Mouse (Mus musculus) ES-CJ7 (cell line): Measurements from ENCODE around the gene Mylpf.

ENCODE experiments used
- DNase-seq: peaks from one replicate; pipeline ENCODE4 v3.0.0; 2011; ENCODE audit warnings: low read depth, low spot score

Mylpf gene

DNA sequence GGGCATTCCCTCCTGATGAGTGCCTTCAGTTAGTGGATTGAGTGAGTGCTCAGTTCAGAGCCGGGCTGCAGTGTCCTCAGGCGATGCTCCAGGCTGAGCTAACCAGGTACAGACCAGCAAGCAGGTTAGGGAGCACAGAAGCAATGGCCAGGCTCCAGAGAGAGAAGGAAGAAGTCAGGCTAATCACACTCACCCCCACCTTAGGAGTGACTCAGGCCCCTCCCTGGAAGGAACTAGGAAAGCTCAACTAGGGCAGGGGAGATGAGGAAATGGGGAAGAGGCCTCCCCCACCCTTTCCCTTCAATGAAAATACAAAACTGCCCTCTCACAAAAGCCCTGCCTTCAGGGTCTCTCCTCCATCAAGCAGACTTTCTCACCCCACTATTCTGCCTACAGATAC lies 2.1 kb upstream of the Mylpf start:
- DNase-seq, result no peak

DNA sequence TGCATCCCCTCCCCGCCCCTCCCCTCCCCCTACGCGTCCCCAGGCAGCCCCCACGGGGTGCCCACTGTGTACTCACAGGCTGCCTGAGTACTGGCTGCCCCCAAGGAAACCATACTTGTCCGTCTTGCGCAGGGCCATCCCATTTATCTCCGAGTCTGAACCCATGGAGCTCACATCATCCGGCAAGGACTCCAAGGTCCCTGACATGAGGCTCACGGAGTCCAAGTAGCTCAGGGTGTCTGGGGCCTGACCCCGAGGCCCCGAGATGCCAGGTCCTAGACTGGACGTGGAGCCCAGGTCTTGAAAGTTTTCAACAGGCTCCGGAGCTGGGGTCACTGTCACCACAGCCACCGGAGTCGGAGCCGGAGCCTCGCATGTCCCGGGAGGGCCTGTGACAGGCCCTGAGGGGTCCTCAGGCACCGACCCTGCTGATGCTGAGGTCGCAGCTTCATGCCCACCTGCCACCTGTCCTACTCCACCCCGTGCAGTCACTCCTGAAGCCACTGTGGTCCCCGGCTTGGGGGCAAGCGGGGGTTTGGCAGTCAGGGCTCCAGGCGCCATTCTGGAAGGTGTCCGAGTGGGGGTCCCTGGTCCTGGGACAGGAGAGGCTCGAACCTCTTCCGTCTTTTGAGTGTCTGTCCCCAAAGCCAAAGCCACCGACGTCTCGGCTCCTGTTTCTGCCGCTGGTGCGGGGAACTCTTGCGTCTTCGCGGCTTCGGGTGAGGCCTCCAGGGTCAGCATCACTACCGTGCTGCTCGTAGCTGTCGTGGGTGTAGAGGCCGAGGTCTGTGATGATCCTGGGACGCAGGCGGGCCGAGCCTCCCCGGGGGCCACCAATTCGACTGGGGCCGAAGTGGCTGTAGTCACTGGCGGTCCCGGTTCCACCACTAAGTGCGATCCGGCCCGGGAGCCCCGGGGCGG lies 1.1 kb upstream of the Mylpf start:
- DNase-seq, result no peak

DNA sequence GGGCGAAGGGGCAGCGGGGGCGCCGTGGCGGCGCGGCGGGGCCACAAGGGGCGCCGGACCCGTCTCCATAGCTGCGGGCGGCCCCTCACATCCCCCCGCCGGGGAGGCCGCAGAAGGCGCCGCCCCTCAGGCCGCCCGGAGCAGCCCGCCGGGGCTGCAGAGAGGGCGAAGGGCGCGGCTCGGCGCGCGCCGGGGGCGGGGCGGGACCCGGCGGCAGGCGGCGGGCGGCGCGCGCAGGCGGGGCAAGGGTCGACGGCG lies 466 bp upstream of the Mylpf start, which contains the start of gene Tbc1d10b:
Tbc1d10b (minus strand) TSS at position 174 of the 258 bp plus-strand sequence.
- no peak for DNase-seq

DNA sequence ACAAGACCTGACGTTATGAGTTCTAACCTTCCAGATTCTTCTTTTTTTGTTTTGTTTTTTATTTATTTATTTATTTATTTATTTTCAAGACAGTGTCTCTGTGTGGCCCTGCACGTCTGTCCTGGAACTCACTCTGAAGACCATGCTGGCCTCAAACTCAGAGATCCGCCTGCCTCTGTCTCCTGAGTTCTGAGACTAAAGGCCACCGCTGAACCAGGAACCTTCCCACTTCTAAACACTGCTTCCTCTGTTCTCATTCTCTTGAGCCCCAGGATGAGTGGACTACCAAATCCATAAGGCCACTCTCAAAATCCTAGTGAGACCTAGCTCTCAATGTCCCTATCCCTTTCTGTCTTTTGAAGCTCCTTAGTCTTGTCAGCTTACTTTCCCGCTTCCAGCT lies 1.2 kb downstream of the Mylpf start:
- DNase-seq, result no peak

DNA sequence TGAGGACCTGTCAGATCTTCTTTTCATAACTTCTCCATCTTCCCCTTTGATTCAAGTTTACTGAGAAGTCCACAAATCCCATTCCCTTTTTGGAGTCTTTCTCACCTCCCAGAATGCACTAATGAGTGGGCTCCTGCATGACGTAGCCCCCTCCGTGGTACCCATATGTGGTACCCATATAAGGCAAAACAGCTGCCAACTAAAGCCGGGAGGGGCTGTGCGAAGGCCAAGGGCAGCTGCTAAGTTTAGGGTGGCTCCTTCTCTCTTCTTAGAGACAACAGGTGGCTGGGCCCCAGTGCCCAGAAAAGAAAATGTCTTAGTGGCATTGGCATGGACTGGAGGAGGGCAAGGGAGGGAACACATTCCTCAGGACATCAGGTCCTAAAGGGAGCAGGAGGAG lies 1.6 kb downstream of the Mylpf start:
- no peak for DNase-seq

DNA sequence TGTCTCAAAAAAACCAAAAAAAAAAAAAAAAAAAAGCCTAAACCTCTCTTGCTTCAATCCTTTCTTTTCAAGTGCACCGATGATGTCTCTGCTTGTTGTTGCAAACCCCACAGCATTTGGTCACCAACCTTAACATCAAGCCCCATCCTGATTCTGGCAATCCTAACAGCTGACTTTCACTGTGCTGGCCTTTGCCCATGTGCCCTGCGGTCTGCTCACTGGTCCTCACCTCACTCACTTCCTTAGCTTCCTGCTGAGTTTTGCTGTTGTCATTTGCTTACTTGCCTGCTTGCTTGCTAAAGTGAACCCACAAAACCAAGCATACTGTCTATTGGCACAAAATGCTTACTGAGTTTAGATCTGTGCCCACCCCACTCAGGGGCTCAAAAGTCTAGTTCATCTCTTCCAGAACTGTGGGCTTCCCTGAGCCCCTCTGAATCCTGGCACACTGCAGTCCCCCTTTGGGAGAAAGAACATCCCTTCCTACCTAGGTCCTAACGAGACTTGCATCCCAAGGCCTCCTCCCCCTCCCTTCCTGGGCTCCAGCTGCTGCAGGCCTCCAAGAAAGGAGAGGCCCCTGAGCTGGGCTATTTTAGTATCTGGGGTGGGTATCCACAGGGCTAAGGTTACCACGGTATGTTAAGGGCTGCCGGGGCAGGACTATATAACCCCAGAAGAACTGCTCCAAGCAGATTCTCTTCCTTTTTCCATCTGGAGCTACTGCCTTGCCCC lies 2.5 kb downstream of the Mylpf start:
- DNase-seq, result no peak

DNA sequence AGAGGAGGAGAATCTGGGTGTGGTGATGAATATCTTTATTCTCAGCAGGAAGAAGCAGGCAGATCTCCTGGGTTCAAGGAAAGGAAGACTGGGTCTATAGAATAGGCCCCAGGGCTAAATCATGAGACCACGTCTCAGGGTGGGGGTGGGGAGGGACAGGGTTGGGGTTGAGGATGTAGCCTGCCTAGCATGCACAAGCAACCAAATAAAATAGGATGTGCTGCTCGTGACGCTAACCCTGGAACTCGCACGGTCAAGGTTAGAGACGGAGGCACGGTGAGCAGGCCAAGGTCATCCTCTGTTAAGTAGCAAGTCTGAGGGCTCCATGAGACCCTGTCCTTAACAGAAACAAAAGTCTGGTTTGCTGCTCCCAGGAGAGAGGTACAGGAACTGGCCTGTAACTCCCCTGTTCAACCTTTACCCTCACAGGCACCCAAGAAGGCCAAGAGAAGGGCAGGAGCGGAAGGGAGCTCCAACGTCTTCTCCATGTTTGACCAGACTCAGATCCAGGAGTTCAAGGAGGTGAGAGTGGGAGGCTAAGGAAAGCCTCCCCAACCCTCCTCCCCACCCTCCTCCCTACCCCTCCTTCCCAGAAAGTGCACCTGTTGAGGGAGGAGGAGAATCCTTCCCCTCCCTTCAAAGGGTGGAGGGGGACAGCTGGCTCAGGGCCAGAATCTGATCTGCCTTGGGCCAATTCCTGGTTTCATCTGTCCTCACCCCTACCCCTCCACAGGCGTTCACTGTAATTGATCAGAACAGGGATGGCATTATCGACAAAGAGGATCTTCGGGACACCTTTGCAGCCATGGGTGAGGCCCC lies 4.0 kb downstream of the Mylpf start:
- peak; percentile 96 for DNase-seq

DNA sequence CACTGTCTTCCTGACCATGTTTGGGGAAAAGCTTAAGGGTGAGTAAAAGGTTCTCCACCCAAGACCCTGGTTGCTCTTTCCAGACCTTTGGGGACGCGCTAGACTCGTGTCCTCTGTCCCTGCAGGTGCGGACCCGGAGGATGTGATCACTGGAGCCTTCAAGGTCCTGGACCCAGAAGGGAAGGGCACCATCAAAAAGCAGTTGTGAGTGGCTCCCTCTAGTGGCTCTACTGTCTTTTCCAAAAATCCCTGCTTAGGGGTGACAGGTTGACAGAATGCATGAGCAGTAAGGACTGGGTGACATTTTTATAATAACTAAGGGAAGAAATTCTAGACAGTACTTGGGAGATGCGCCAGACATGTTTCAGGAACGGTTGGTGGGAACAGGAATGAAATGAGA lies 4.8 kb downstream of the Mylpf start:
- DNase-seq, result peak; percentile 86

DNA sequence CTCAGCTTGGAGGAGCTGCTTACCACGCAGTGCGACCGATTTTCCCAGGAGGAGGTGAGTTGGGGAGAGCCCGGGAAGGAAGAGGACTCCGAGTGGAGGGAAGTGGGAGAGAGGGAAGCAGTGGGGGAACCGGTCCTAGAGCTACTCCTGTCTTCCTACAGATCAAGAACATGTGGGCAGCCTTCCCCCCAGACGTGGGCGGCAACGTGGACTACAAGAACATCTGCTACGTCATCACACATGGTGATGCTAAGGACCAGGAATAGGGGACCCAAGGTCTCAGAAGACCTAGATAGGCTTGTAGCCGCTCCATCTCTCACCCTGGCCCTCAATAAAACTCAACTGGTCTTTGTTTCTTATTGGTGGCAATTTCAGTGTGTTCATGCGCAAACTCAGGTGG lies 5.2 kb downstream of the Mylpf start:
- DNase-seq, result no peak

DNA sequence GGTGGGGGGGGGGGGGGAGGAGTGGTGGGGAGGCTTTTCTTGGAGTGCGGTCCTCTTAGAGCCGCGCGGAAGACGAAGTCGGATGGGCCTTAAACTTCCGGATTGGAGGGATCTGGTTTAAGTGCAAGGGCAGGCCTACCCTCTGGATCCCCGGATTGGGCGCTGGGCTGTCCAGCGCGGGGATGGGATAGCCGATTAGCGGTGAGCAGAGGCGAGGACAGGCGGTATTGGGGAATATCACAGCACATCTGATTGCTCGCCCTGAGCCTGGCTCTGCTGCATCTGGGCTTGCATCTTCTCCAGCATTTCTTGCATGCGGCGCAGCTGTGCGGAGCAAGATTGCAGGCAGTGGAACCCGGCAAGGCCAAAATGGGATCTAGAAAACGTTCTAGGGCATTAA lies 5.8 kb downstream of the Mylpf start:
- no peak for DNase-seq

DNA sequence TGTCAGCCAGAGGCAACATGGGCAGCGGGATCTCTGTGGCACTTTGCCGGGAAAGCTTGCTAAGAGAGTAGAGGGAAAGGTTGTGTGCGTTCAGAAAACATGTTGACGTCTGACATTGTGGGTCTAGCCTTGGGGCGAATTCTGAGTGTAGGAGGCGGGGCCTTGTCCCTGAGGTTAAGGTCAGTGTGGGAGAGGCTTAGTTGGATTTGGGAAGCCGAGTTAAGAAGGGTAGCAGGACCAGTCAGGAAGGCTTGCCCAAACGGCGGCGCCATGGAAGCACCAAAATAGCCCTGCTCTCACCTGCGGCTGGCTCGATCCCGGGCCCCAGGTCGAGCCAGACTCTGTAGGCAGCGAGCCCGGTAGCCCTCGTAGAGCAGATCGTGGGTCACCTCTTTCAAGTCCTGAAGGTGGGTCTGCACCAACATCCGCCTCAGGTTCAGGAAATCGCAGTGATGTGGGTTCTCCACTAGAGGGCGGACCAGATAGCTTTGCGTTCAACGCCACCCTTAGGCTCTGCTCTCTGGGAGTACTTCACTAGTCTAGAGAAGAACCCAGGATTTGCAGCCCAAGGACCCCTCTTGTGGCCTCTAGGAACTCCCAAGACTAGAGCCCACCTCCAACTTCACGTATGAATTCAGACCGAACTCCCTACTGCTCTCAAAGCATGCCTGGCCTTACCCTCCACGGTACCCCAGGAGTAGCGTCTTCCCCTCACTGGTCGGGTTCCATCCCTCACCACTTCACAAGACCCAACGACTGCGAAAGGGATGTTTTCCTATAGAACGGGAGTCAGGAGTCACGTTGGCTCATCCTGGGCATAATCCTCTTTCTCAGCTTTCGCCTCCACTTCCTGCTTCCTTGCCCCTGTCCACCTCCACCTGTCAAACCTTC lies 6.5 kb downstream of the Mylpf start:
- DNase-seq, result peak; percentile 91

DNA sequence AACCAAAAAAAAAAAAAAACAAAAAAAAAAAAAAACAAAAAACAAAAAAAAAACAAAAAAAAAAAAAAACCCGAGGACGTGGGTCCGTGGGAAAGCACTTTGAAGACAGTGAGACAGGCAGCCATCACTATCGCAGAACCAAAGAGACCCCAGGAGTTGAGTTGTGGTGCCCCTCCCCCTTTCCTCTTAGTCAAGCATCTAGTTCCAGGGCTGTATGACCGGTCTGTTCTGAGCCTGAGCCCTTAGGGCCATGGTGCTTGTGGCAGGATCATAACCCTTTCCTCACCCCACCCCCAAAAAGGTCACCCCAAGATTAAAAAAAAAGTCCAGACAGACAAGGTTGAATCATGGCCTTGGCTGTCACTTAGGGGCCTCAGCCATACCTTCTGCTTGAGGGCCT lies 7.6 kb downstream of the Mylpf start:
- DNase-seq, result peak; percentile 73

DNA sequence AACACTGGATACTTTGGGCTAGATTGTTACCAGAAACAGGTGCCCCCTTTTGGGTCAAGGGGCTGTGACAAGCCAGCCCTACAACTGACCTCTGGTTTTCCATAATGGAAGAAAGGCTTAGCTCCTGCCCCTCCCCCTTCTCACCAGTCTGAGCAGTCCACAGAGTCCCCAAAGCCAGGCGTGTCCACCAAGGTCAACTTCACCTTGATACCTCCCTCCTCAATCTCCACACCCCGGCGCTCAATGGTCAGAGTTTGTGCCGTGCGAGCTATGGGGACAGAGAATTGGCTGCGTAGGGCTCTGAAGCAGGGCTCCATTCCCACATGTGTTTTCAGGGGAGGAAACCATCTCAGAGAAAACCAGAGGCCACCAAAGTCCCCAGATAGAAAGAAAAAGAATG lies 8.8 kb downstream of the Mylpf start:
- peak; percentile 73 for DNase-seq

DNA sequence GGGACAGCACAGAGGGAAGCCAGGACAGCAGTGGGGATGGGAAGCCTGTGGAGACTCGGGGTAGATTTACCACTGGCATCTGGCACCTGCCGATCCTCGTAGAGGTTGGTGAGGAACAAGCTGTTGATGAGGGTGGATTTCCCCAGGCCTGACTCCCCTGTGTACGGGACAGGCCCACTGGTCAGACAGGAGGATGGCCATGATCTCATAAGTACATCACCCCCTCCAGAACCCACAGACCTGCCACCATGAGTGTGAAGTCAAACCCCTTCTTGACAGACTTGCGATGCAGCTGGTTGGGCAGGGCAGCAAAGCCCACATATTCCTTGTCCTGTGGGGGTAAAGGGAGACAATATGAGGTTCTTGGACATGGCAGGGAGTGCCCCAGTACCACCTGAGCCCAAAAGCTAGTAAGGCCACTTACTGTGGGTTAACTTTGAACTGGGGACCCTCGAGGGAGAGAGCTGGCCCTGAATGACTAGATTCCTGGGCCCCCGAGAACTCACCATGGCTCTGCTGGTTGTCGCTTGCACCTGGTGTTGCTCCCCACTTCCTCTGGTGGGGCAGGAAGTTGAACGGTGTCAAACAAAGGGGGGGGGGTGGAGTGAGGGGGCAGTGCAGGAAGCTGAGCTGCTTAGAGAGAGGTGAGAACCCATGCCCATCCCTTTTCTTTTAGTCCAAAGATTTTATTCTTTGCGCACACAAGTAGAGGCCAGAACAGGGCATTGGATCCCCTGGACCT lies 9.4 kb downstream of the Mylpf start:
- DNase-seq, result peak; percentile 36

DNA sequence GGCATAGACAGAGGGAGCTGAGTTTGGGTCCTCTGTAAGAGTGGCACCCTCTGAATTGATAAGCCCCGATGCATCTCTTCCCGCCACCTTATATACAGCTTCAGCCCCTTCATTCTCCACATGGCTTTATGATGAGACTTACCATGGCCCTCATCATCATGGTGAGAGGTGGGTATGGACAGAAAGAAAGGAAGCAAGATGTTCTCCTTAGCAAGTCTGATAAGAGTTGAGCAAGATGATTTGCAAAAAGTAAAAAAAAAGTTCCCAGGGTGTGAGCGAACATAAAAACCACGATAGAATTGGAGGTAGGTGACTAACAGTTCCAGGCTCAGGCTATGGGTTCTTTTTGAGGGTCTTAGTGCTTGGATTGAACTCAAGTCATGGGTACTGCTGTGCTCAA lies 10.0 kb downstream of the Mylpf start:
- no peak for DNase-seq

DNA sequence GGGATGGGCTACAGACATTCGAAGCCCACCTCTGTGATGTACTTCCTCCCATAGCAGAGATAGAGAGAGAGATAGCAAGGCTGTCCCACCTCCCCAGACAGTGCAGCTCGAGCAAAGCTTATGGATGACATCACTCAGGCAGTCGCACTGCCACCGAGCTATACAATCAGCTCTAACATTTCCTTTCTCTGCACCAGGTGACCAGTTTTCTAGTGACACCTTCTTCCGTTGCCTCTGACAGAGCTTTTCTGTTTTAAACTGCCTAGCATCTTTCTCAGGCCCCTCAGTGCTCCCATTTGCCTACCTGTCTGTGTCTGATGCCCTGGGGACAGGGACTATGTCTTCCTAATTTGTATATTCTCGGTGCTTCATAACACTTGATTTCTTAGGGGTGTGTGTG lies 11.8 kb downstream of the Mylpf start:
- DNase-seq, result peak; percentile 26

DNA sequence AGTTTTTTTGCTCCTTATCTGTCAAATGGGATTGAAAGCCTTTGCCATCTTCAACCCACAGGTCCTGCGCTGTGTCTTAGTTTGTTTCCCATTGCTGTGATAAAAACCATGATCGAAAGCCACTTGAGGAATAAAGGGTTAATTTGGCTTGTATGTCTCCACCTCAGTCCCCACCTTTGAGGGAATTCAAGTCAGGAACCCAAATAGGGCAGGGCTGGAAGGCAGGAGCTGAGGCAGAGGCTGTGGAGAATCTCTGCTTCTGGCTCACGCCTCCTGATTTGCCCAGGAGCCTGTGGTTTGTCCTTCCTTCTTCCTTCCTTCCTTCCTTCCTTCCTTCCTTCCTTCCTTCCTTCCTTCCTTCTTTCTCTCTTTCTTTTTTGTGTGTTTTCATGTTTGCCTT lies 14.4 kb downstream of the Mylpf start:
- DNase-seq, result peak; percentile 44

DNA sequence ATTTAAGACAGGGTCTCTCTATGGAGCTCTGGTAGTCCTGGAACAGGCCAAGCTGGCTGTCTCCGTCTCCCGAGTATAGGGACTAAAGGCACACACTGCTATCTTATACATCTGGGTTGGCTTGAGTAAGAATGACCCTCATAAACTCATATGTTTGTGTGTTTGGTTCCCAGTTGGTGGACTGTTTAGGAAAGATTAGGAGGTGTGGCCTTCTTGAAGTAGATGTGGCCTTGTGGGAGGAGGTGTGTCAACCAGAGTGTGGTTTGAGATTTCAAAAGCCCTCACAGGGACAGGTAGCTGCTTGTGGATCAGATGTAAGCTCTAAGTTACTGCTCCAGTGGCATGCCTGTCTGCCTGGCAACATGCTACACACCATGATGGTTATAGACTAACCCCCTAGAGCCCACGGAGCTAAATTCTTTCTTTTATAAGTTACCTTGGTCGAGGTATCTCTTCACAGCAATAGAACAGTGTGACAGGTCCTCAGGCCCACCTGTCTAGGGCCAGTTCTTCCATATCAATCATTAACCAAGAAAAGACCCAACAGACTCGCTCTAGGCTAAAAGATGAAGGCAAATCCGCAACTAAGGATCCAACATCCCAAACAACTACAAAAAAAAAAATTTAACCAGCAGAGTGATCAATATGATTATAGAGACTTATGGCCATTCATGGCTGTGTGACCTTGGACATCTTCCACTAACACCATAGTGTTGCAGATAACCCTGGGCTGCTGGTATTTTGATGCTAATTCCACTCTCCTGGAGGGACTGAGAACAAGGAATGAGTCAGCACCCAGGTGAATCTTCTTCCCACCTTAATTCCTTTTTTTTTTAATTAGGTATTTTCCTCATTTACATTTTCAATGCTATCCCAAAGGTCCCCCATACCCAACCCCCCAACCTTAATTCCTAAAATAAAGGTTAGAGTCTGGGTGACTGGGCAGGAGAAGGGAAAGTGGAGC lies 15.1 kb downstream of the Mylpf start:
- peak; percentile 84 for DNase-seq

DNA sequence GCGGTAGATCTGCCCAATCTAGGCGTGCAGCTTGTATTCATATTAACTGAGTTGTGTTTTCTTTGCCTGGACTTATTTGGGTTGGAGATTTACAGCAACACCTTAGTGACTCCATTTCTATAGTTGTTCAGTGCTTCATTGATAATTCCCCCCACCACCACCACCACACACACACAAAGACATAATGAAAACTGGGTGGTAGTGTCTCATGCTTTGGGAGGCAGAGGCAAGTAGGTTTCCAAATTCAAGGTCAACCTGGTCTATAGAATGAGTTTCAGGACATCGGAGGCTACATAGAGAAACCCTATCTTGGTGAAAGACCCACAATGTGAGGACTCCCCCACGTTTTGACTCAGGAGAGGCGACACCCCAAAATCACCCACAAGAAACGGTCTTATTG lies 15.9 kb downstream of the Mylpf start:
- DNase-seq, result peak; percentile 59
